Mouse (Mus musculus) megakaryocyte-erythroid progenitor cell, adult 5-6 weeks (primary cell): ENCODE data around the gene Ganc. TPM values are rescaled to one million over a fixed set of nuclear protein-coding genes. Genes with fewer than 3 reads are reported as not detected.

Source experiments
- ATAC-seq: replicated peaks from 2 replicates; pipeline ENCODE4 v1.8.0; 2016; ENCODE audit warnings: mild to moderate bottlenecking, inconsistent platforms; ENCODE audit not compliant: severe bottlenecking, poor library complexity, low FRiP score, low TSS enrichment
- total RNA-seq, 2 experiments: library from RNA; stranded (forward) in 1 of 2; stranded (reverse) in 1 of 2; fragments of 200-1000, 215-1000 nt in 1 of 2; fragments of >200 nt in 1 of 2; fragmentation: Nextera tagmentation in 1 of 2; gene quantifications; 2 replicates each; pipeline ENCODE4 v1.2.3; 2014 to 2017

The Ganc gene
- total RNA-seq, 2 experiments from 2014 or later, result 10.3 to 14.2 TPM

GRCm38 (mm10) chr2:120493254-120493653, 89.6 kb downstream of the Ganc start:
- no peak for ATAC-seq

- ATAC-seq, result no peak
Measured at GRCm38 (mm10) chr2:120496511-120496910, 92.8 kb downstream of the Ganc start.

GRCm38 (mm10) chr2:120499971-120500471, 96.3 kb downstream of the Ganc start:
- peak; percentile 39; the same call in 1 of the 2 replicates for ATAC-seq

GRCm38 (mm10) chr2:120501136-120501918, 97.6 kb downstream of the Ganc start:
- no peak for ATAC-seq

- ATAC-seq, result no peak
Measured at GRCm38 (mm10) chr2:120501931-120502604, 98.4 kb downstream of the Ganc start.

- ATAC-seq, result no peak
Measured at GRCm38 (mm10) chr2:120502605-120502990, 98.9 kb downstream of the Ganc start.

- ATAC-seq, result no peak
Measured at GRCm38 (mm10) chr2:120503094-120503493, 99.4 kb downstream of the Ganc start.

- no peak for ATAC-seq
Measured at GRCm38 (mm10) chr2:120503992-120504391, 100.3 kb downstream of the Ganc start.

Other genes with a start within 250 kb of the Ganc start
- gene Ehd4, start 249.3 kb upstream of the Ganc start, total RNA-seq (2014; fragmentation: Nextera tagmentation), result 17.8 and 17.9 TPM in 2 replicates
- gene Ehd4, start 249.3 kb upstream of the Ganc start, total RNA-seq (2017), result 19.1 and 25.7 TPM in 2 replicates
- not detected in 2 replicates for gene Pla2g4e, start 158.6 kb upstream of the Ganc start, total RNA-seq (2014; fragmentation: Nextera tagmentation)
- not detected in 2 replicates for gene Pla2g4e, start 158.6 kb upstream of the Ganc start, total RNA-seq (2017)
- not detected in 2 replicates for gene Pla2g4d, start 114.7 kb upstream of the Ganc start, total RNA-seq (2014; fragmentation: Nextera tagmentation)
- gene Pla2g4d, start 114.7 kb upstream of the Ganc start, total RNA-seq (2017), result not detected in 2 replicates
- not detected in 2 replicates for gene Pla2g4f, start 89.7 kb upstream of the Ganc start, total RNA-seq (2014; fragmentation: Nextera tagmentation)
- gene Pla2g4f, start 89.7 kb upstream of the Ganc start, total RNA-seq (2017), result not detected in 2 replicates
- 26.2 and 59.5 TPM in 2 replicates for gene Vps39, start 50.8 kb upstream of the Ganc start, total RNA-seq (2014; fragmentation: Nextera tagmentation)
- gene Vps39, start 50.8 kb upstream of the Ganc start, total RNA-seq (2017), result 29.8 and 39.0 TPM in 2 replicates
- 18.9 and 33.1 TPM in 2 replicates for gene Tmem87a, start 217 bp downstream of the Ganc start, total RNA-seq (2014; fragmentation: Nextera tagmentation)
- 59.9 and 69.4 TPM in 2 replicates for gene Tmem87a, start 217 bp downstream of the Ganc start, total RNA-seq (2017)
- gene Capn3, start 52.1 kb downstream of the Ganc start, total RNA-seq (2014; fragmentation: Nextera tagmentation), result 0.59 TPM in 1 of 2 replicates, not detected in the other
- gene Capn3, start 52.1 kb downstream of the Ganc start, total RNA-seq (2017), result 0.11 TPM in 1 of 2 replicates, not detected in the other
- 96.8 and 100 TPM in 2 replicates for gene Zfp106, start 159.9 kb downstream of the Ganc start, total RNA-seq (2014; fragmentation: Nextera tagmentation)
- 98.7 and 126 TPM in 2 replicates for gene Zfp106, start 159.9 kb downstream of the Ganc start, total RNA-seq (2017)
- gene Snap23, start 163.8 kb downstream of the Ganc start, total RNA-seq (2014; fragmentation: Nextera tagmentation), result 57.8 and 76.4 TPM in 2 replicates
- gene Snap23, start 163.8 kb downstream of the Ganc start, total RNA-seq (2017), result 136 and 161 TPM in 2 replicates
- 19.9 and 27.4 TPM in 2 replicates for gene Haus2, start 205.5 kb downstream of the Ganc start, total RNA-seq (2014; fragmentation: Nextera tagmentation)
- 15.4 and 22.6 TPM in 2 replicates for gene Haus2, start 205.5 kb downstream of the Ganc start, total RNA-seq (2017)
- gene Lrrc57, start 205.6 kb downstream of the Ganc start, total RNA-seq (2014; fragmentation: Nextera tagmentation), result 8.1 and 13.7 TPM in 2 replicates
- gene Lrrc57, start 205.6 kb downstream of the Ganc start, total RNA-seq (2017), result 14.1 and 27.4 TPM in 2 replicates
- gene Stard9, start 225.2 kb downstream of the Ganc start, total RNA-seq (2014; fragmentation: Nextera tagmentation), result 0.07 and 0.59 TPM in 2 replicates
- gene Stard9, start 225.2 kb downstream of the Ganc start, total RNA-seq (2017), result 0.19 and 0.61 TPM in 2 replicates